Mouse (Mus musculus) kidney, adult 2 months (tissue): ENCODE data around the gene Tmem121. TPM values are rescaled to one million over a fixed set of nuclear protein-coding genes. Genes with fewer than 3 reads are reported as not detected.
"Not testable (repeated sequence)": the region's sequence is repeated elsewhere in the genome, so short reads cannot be mapped to it uniquely, and the experiment has no call there.

ENCODE experiments used
- DNase-seq: peaks from one replicate; pipeline ENCODE4 v3.0.0; 2021
- H3K27ac ChIP-seq: fragments of 200-500 bp; 2 replicates; pipeline ENCODE4 v1.5.1; 2012; ENCODE audit warnings: low read depth, low read length, control low read depth, inconsistent platforms; ENCODE audit not compliant: insufficient read depth
- H3K27me3 ChIP-seq: fragments of 200-500 bp; replicated peaks from 2 replicates; pipeline ENCODE4 v1.6.1; 2012; ENCODE audit warnings: mild to moderate bottlenecking, moderate library complexity, low read length, inconsistent platforms; ENCODE audit not compliant: control insufficient read depth, insufficient read depth
- H3K36me3 ChIP-seq: fragments of 200-500 bp; 2 replicates; pipeline ENCODE4 v1.6.1; 2012; ENCODE audit warnings: mild to moderate bottlenecking, moderate library complexity, low read length, inconsistent platforms; ENCODE audit not compliant: control insufficient read depth, insufficient read depth
- H3K4me1 ChIP-seq: fragments of 200-500 bp; 2 replicates; pipeline ENCODE4 v1.6.1; 2011; ENCODE audit warnings: low read length; ENCODE audit not compliant: control insufficient read depth, insufficient read depth
- H3K4me3 ChIP-seq: fragments of 200-500 bp; 2 replicates; pipeline ENCODE4 v1.5.1; 2011; ENCODE audit warnings: mild to moderate bottlenecking, low read depth, low read length, control low read depth; ENCODE audit not compliant: insufficient read depth
- CTCF ChIP-seq: fragments of 200-500 bp; conservative IDR thresholded peaks from 2 replicates; pipeline ENCODE4 v1.5.1; 2011; ENCODE audit warnings: low read depth, mild to moderate bottlenecking, control low read depth, low read length, moderate library complexity, mixed read lengths; ENCODE audit not compliant: insufficient read depth, insufficient read length
- POLR2A ChIP-seq: fragments of 200-500 bp; IDR thresholded peaks from one replicate; pipeline ENCODE4 v1.6.1; 2011; ENCODE audit warnings: low read depth, low read length, control low read depth
- WGBS: fragments of 180-500 bp; shearing (Covaris S2); methylation state at CpG from one replicate; pipeline ENCODE4 v1.1.7; 2018; 5-methylcytosine and 5-hydroxymethylcytosine counted together
- polyA plus RNA-seq: library from polyadenylated mRNA; depleted of rRNA; stranded (reverse); fragments of >200 nt; gene quantifications from 2 replicates; pipeline ENCODE4 v1.2.3, GENCODE M21; 2012

Gene Tmem121
- polyA plus RNA-seq, 1 experiment: 0.27 TPM

- no peaks in the 10 kb centered on the region for H3K27me3 ChIP-seq
- no peak for DNase-seq
- TF ChIP-seq CTCF (no peak), POLR2A (no peak)
- no peaks in the 10 kb centered on the region for H3K4me1 ChIP-seq
- WGBS: 49% methylated on average over 4 of the region's 4 CpGs
- H3K36me3 ChIP-seq: no peaks in the 10 kb centered on the region
- no peak overlapping the region for H3K4me3 ChIP-seq
- no peak overlapping the region for H3K27ac ChIP-seq
Observed at GRCm38 (mm10) chr12:113181020-113181419, 4.7 kb upstream of the Tmem121 start.

DNA sequence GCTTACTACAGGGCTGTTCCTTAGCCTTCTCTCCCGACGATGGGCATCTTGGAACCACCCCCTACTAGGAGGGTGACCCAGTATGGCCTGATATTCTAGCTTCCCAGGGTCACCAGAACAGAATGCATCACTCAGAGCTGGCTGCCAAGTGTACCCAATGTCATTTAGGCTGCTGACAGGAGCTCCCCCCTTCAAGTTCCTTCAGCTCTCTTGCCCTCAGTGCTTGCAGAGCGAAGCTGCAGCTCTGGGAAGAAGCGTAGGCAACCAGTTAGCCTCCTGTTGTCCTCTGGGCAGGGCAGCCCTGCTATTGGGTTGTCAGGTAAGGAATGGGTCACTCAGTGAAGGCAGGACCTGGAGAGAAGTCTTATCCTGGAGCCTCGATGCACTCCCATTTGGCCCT, 785 bp upstream of the Tmem121 start:
- H3K27ac ChIP-seq: no peak overlapping the region
- no peaks in the 10 kb centered on the region for H3K4me1 ChIP-seq
- H3K27me3 ChIP-seq: no peaks in the 10 kb centered on the region
- 67% methylated on average over 5 of the region's 5 CpGs for WGBS
- H3K4me3 ChIP-seq: no peak overlapping the region
- TF ChIP-seq CTCF (no peak), POLR2A (no peak)
- DNase-seq: no peak
- H3K36me3 ChIP-seq: no peaks in the 10 kb centered on the region

GRCm38 (mm10) chr12:113186326-113187010, 738 bp downstream of the Tmem121 start:
- H3K4me1 ChIP-seq: no peaks in the 10 kb centered on the region
- no peaks in the 10 kb centered on the region for H3K27me3 ChIP-seq
- no peaks in the 10 kb centered on the region for H3K36me3 ChIP-seq
- TF ChIP-seq POLR2A (no peak), CTCF (no peak)
- H3K27ac ChIP-seq: no peak overlapping the region
- no peak overlapping the region for H3K4me3 ChIP-seq
- DNase-seq: no peak
- WGBS: 45% methylated on average over 12 of the region's 12 CpGs

- WGBS: 50% methylated on average over 4 of the region's 4 CpGs
- TF ChIP-seq CTCF (no peak), POLR2A (no peak)
Observed at GRCm38 (mm10) chr12:113187011-113187375, 1.3 kb downstream of the Tmem121 start.

DNA sequence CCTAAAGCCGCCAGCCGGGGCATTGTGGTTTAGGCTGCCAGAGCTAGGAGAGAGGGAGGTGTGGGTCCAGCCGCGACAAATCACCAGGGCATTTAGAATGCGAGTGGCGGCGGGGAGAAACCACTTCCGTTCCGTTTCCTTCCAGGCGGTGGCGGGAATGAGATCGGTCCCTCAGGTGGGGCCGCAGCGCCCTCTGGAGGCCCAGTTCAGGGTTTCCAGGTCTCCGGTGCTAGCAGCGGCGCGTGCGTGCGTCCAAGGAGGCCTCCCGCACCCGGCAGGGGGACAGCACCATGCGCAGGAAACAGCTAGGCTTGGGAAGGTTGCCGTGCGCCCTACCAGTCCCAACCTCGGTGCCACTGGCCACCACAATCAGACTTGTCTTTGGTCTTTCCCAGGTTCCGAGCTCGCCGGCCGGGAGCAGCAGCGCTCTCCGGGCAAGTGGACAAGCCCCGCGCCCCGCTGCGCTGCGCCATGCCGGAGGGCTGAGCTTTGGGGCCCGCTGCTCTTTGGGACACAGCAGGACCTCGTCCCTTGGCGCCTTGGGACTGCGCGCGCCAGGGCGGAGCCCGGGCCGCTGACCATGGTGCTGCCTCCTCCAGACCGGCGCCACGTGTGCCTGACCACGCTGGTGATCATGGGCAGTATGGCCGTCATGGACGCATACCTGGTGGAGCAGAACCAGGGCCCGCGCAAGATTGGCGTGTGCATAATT, 2.0 kb downstream of the Tmem121 start:
- Histone ChIP-seq H3K4me1 (no peaks in the 10 kb centered on the region), H3K27ac (no peak overlapping the region), H3K4me3 (peak overlapping the region; percentile 23; the same call in 1 of the 2 replicates), H3K27me3 (no peaks in the 10 kb centered on the region), H3K36me3 (no peaks in the 10 kb centered on the region)
- peak; percentile 59 for DNase-seq
- TF ChIP-seq POLR2A: no peak
- peak; percentile 46 for TF ChIP-seq CTCF
- 4% methylated on average over 56 of the region's 56 CpGs for WGBS

More at GRCm38 (mm10) chr12:113187011-113187375, 1.3 kb downstream of the Tmem121 start:
- Histone ChIP-seq H3K27me3 (no peaks in the 10 kb centered on the region), H3K27ac (no peak overlapping the region), H3K36me3 (no peaks in the 10 kb centered on the region), H3K4me1 (no peaks in the 10 kb centered on the region), H3K4me3 (no peak overlapping the region)
- DNase-seq: no peak

DNA sequence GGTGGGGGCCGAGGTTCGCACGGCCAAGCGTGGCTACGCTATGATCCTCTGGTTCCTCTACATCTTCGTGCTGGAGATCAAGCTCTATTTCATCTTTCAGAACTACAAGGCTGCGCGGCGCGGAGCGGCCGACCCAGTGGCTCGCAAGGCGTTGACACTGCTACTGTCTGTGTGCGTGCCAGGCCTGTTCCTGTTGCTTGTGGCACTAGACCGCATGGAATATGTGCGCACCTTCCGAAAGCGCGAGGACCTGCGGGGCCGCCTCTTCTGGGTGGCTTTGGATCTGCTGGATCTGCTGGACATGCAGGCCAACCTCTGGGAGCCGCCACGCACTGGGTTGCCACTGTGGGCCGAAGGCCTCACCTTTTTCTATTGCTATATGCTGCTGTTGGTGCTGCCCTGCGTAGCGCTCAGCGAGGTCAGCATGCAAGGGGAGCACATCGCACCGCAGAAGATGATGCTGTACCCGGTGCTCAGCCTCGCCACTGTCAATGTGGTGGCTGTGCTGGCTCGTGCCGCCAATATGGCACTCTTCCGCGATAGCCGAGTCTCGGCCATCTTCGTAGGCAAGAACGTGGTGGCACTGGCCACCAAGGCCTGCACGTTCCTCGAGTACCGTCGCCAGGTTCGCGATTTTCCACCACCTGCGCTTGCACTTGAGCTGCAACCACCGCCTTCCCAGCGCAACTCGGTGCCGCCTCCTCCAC, 2.8 kb downstream of the Tmem121 start:
- Histone ChIP-seq H3K4me1 (no peaks in the 10 kb centered on the region), H3K27ac (no peak overlapping the region), H3K4me3 (no peak overlapping the region), H3K27me3 (no peaks in the 10 kb centered on the region), H3K36me3 (no peaks in the 10 kb centered on the region)
- WGBS: 89% methylated on average over 51 of the region's 51 CpGs
- no peak for DNase-seq
- TF ChIP-seq POLR2A (no peak), CTCF (no peak)

GRCm38 (mm10) chr12:113193423-113193822, 7.7 kb downstream of the Tmem121 start:
- WGBS: 40% methylated on average over 2 of the region's 2 CpGs
- H3K27ac ChIP-seq: no peak overlapping the region

GRCm38 (mm10) chr12:113199132-113199531, 13.4 kb downstream of the Tmem121 start:
- WGBS: 93% methylated on average over 3 of the region's 6 CpGs
- H3K27me3 ChIP-seq, H3K27ac ChIP-seq, H3K36me3 ChIP-seq, H3K4me1 ChIP-seq, DNase-seq, H3K4me3 ChIP-seq: not testable (repeated sequence)

More at GRCm38 (mm10) chr12:113193423-113193822, 7.7 kb downstream of the Tmem121 start:
- no peak for TF ChIP-seq CTCF
- TF ChIP-seq POLR2A: no peak
- Histone ChIP-seq H3K36me3 (no peaks in the 10 kb centered on the region), H3K27me3 (no peaks in the 10 kb centered on the region), H3K4me1 (no peaks in the 10 kb centered on the region), H3K4me3 (no peak overlapping the region)
- DNase-seq: no peak
